Mouse (Mus musculus) ES-E14 (cell line): Measurements from ENCODE around the gene Mucl3. TPM values are rescaled to one million over a fixed set of nuclear protein-coding genes. Genes with fewer than 3 reads are reported as not detected.

Experiments
- DNase-seq: peaks from one replicate; pipeline ENCODE4 v3.0.0-alpha.2; 2013; ENCODE audit warnings: low read depth, low spot score
- H3K27ac ChIP-seq: 2 replicates; pipeline ENCODE4 v1.5.1; 2012; ENCODE audit warnings: low read depth, mild to moderate bottlenecking, low read length, moderate library complexity, mixed read lengths; ENCODE audit not compliant: poor library complexity, insufficient read depth, severe bottlenecking
- H3K36me3 ChIP-seq: 2 replicates; pipeline ENCODE4 v1.6.1; 2012; ENCODE audit warnings: mild to moderate bottlenecking, low read length, moderate library complexity, mixed read lengths; ENCODE audit not compliant: control insufficient read depth, poor library complexity, insufficient read depth, severe bottlenecking
- H3K4me1 ChIP-seq, 2 experiments: fragments of 150-350 bp in 1 of 2; sonication (generic) in 1 of 2; 2 replicates each; pipeline ENCODE4 v1.6.1; 2012; ENCODE audit warnings: low read length in 2 of 2, mild to moderate bottlenecking in 1 of 2, mixed read lengths in 1 of 2; ENCODE audit not compliant: control insufficient read depth in 2 of 2, insufficient read depth in 2 of 2, poor library complexity in 1 of 2
- H3K4me3 ChIP-seq, 2 experiments: fragments of 150-350 bp in 1 of 2; sonication (generic) in 1 of 2; 2 replicates each; pipeline ENCODE4 v1.5.1; 2012; ENCODE audit warnings: low read length in 2 of 2, low read depth in 1 of 2, mild to moderate bottlenecking in 1 of 2, mixed read lengths in 1 of 2; ENCODE audit not compliant: insufficient read depth in 1 of 2, poor library complexity in 1 of 2, severe bottlenecking in 1 of 2
- H3K9ac ChIP-seq: 2 replicates; pipeline ENCODE4 v1.6.1; 2012; ENCODE audit warnings: low read depth, mild to moderate bottlenecking, low read length, mixed read lengths; ENCODE audit not compliant: poor library complexity, insufficient read depth, severe bottlenecking
- H3K9me3 ChIP-seq: fragments of 150-350 bp; sonication (generic); 2 replicates; pipeline ENCODE4 v1.6.1; 2012; ENCODE audit warnings: low read depth, mild to moderate bottlenecking, low read length; ENCODE audit not compliant: control insufficient read depth, insufficient read depth
- CHD2 ChIP-seq: IDR thresholded peaks from 2 replicates; pipeline ENCODE4 v1.6.1; 2014; ENCODE audit warnings: mild to moderate bottlenecking, low read depth, low read length, inconsistent platforms
- in situ Hi-C, 2 experiments: fragments of 600-800 bp; cut with MboI; formaldehyde crosslinking; loops; one replicate each; pipeline ENCODE4 v1.15.1; 2025; ENCODE audit warnings: low sequenced_read_pairs in 2 of 2, inconsistent platforms in 1 of 2; ENCODE audit not compliant: unreplicated experiment in 2 of 2
- total RNA-seq: library from RNA; depleted of rRNA; stranded (reverse); fragments of 300-350 nt; gene quantifications from 2 replicates; pipeline ENCODE4 v1.2.3, GENCODE M21; 2012; rRNA removed

Mucl3 gene
- total RNA-seq, 1 experiment, result 0.85 TPM

- no peak overlapping the region for H3K4me3 ChIP-seq
- in situ Hi-C loops, result no loop called here
- H3K27ac ChIP-seq, result no peak overlapping the region
- H3K9ac ChIP-seq, result no peak overlapping the region
- no peaks in the 10 kb centered on the region for H3K36me3 ChIP-seq
- TF ChIP-seq CHD2, result no peak
- H3K4me1 ChIP-seq, result peaks cover under 1 to 12% of the 10 kb centered on the region in 2 experiments; a peak in 2 of 4 replicates
- no peaks in the 10 kb centered on the region for H3K9me3 ChIP-seq
- no peak for DNase-seq
Measured at GRCm38 (mm10) chr17:35587291-35587690, 56.2 kb downstream of the Mucl3 start.

Other genes starting within 250 kb of the Mucl3 start
- gene H2-Q6, start 218.8 kb downstream of the Mucl3 start, total RNA-seq, result 0.94 and 2.3 TPM in 2 replicates
- 2.1 and 4.8 TPM in 2 replicates for gene H2-Q7, start 204.5 kb downstream of the Mucl3 start, total RNA-seq
- gene H2-Q10, start 173.6 kb downstream of the Mucl3 start, total RNA-seq, result 2.1 and 3.1 TPM in 2 replicates
- 844 and 868 TPM in 2 replicates for gene Pou5f1, start 137.7 kb downstream of the Mucl3 start, total RNA-seq
- 7.6 and 10.5 TPM in 2 replicates for gene Tcf19, start 126.9 kb downstream of the Mucl3 start, total RNA-seq
- gene Cchcr1, start 126.6 kb downstream of the Mucl3 start, total RNA-seq, result 28.5 and 31.8 TPM in 2 replicates
- 4.3 and 8.9 TPM in 2 replicates for gene Psors1c2, start 110.5 kb downstream of the Mucl3 start, total RNA-seq
- gene Cdsn, start 91.6 kb downstream of the Mucl3 start, total RNA-seq, result 1.1 and 1.2 TPM in 2 replicates
- gene 2300002M23Rik, start 76.2 kb downstream of the Mucl3 start, total RNA-seq, result 0.22 and 0.42 TPM in 2 replicates
- 0.53 TPM in 1 of 2 replicates, not detected in the other for gene Sfta2, start 42.1 kb downstream of the Mucl3 start, total RNA-seq
- not detected in 2 replicates for gene Gm9573, start 17.1 kb downstream of the Mucl3 start, total RNA-seq
- 58.5 and 90.3 TPM in 2 replicates for gene Vars2, start 23.9 kb upstream of the Mucl3 start, total RNA-seq
- gene Gtf2h4, start 30.0 kb upstream of the Mucl3 start, total RNA-seq, result 75.3 and 83.0 TPM in 2 replicates
- gene Ddr1, start 60.9 kb upstream of the Mucl3 start, total RNA-seq, result 46.0 and 78.8 TPM in 2 replicates
- 29.3 and 32.3 TPM in 2 replicates for gene Ier3, start 178.0 kb upstream of the Mucl3 start, total RNA-seq
- gene Flot1, start 179.5 kb upstream of the Mucl3 start, total RNA-seq, result 31.6 and 34.6 TPM in 2 replicates
- 1,077 and 1,157 TPM in 2 replicates for gene Tubb5, start 194.6 kb upstream of the Mucl3 start, total RNA-seq
- gene Mdc1, start 197.8 kb upstream of the Mucl3 start, total RNA-seq, result 23.8 and 31.7 TPM in 2 replicates
- 24.7 and 43.0 TPM in 2 replicates for gene Nrm, start 217.6 kb upstream of the Mucl3 start, total RNA-seq
- 23.2 and 29.9 TPM in 2 replicates for gene Ppp1r18, start 221.9 kb upstream of the Mucl3 start, total RNA-seq
- gene Dhx16, start 236.1 kb upstream of the Mucl3 start, total RNA-seq, result 202 and 391 TPM in 2 replicates